Mouse (Mus musculus): ENCODE measurements at regions not wholly inside any gene's neighbourhood (a gene's known extent, or its start where the extent isn't known, plus 50 kb on each side); places are given as distances from the start of the nearest gene placed in this dataset.

DNA sequence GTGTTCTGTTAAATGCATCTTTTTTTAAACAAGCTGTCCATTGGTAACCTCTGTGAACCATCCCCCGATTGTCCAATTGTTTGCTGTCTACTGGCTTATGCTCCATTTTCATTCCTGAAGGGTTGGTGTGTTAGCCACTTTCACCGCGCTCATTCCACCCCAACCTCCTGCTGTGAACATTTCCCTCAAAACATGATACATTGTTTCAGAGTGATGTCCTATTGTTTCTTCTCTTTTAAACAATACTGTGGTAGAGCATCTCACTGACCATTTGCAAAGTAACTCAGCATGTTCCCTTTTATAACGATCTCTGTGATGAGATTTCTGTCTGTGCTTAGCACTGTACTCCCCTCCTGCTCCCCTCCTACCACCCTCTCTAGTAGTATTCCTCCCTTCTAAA, 240.1 kb downstream of the Irs2 start:
- Histone ChIP-seq H3K9ac (no peak overlapping the region), H3K4me3 (ENCODE audit: low read depth, low read length) (no peak overlapping the region), H3K27me3 (ENCODE audit: insufficient read depth, low read length) (no peaks in the 10 kb centered on the region), H3K27ac (ENCODE audit: low read depth) (no peak overlapping the region), H3K36me3 (ENCODE audit: insufficient read depth) (no peaks in the 10 kb centered on the region), H3K4me1 (ENCODE audit: insufficient read depth) (no peaks in the 10 kb centered on the region), H3K4me2 (no peak overlapping the region), H3K9me3 (ENCODE audit: low read depth, low read length) (no peaks in the 10 kb centered on the region)
- WGBS = 81% methylated on average over 4 of the region's 4 CpGs
- TF ChIP-seq CTCF (IDR thresholded peaks at IDR 0.05; ENCODE audit: low read depth) = no peak
- ATAC-seq (ENCODE audit: insufficient read depth) = no peak
- DNase-seq = no peak

DNA sequence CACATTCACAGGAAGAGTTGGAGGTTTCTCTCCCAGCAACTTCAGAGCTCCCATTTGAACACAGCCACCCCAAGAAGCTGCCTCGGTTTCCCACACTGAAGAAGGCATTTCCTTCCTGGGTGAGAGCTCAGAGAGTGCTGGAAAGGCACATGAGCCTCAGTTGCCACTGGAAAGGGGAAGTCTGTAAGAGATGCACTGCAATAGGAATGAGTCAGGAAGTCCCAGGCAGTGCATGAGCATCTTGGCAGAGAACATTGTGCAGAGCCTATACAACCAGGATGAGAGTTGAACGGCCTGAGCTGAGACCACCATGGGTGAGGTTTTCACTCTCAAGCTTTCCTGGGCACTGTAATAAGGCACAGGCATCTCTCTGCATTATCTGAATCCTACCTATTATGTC, 244.4 kb downstream of the Irs2 start:
- no peaks in the 10 kb centered on the region for H3K36me3 ChIP-seq (ENCODE audit: insufficient read depth)
- no peak overlapping the region for H3K4me3 ChIP-seq (ENCODE audit: low read depth, low read length)
- no peak overlapping the region for H3K27ac ChIP-seq (ENCODE audit: low read depth)
- H3K27me3 ChIP-seq (ENCODE audit: insufficient read depth, low read length) = no peaks in the 10 kb centered on the region
- no peak for TF ChIP-seq CTCF (IDR thresholded peaks at IDR 0.05; ENCODE audit: low read depth)
- peaks cover 9% of the 10 kb centered on the region for H3K4me1 ChIP-seq (ENCODE audit: insufficient read depth)
- H3K9me3 ChIP-seq (ENCODE audit: low read depth, low read length) = no peaks in the 10 kb centered on the region
- WGBS = 76% methylated on average over 2 of the region's 2 CpGs
- no peak for ATAC-seq (ENCODE audit: insufficient read depth)
- H3K4me2 ChIP-seq = no peak overlapping the region
- DNase-seq = no peak
- no peak overlapping the region for H3K9ac ChIP-seq

DNA sequence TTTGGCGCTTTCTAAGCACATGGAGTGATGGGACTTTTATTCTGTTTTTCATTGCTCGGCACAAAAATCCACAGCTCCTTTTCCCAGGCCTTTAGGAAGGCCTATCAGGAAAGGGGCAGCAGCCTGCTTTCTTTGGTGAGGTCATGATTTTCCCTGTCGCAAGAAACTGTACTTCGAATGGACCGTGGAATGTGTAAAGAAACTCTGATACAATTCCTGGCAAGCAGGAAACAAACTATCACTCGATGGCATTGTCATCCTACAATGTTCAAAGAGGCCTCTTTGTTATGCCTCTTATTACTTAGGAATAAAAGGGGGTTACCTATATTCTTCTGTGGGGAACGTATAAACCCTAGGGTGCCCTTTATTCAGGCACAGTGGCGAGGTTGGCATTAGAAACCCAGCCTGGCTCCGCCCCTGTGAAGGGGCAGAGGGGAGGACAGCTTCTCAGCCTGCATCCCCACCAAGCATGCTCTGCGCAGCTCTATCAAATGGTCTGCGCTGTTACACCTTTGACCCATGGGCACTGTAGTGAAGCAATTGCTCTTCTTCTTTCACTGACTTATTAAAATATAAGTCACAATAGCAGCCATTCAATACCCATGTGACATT, 246.5 kb downstream of the Irs2 start:
- H3K36me3 ChIP-seq (ENCODE audit: insufficient read depth) = no peaks in the 10 kb centered on the region
- H3K27ac ChIP-seq (ENCODE audit: low read depth) = peak overlapping the region; percentile 75
- WGBS = 38% methylated on average over 11 of the region's 11 CpGs
- H3K9me3 ChIP-seq (ENCODE audit: low read depth, low read length) = no peaks in the 10 kb centered on the region
- H3K27me3 ChIP-seq (ENCODE audit: insufficient read depth, low read length) = no peaks in the 10 kb centered on the region
- TF ChIP-seq CTCF (IDR thresholded peaks at IDR 0.05; ENCODE audit: low read depth) = no peak
- H3K4me3 ChIP-seq (ENCODE audit: low read depth, low read length) = no peak overlapping the region
- no peak for DNase-seq
- ATAC-seq (ENCODE audit: insufficient read depth) = no peak; the same call in 1 of the 2 replicates
- H3K4me1 ChIP-seq (ENCODE audit: insufficient read depth) = peaks cover 9% of the 10 kb centered on the region
- no peak overlapping the region for H3K4me2 ChIP-seq
- no peak overlapping the region for H3K9ac ChIP-seq

DNA sequence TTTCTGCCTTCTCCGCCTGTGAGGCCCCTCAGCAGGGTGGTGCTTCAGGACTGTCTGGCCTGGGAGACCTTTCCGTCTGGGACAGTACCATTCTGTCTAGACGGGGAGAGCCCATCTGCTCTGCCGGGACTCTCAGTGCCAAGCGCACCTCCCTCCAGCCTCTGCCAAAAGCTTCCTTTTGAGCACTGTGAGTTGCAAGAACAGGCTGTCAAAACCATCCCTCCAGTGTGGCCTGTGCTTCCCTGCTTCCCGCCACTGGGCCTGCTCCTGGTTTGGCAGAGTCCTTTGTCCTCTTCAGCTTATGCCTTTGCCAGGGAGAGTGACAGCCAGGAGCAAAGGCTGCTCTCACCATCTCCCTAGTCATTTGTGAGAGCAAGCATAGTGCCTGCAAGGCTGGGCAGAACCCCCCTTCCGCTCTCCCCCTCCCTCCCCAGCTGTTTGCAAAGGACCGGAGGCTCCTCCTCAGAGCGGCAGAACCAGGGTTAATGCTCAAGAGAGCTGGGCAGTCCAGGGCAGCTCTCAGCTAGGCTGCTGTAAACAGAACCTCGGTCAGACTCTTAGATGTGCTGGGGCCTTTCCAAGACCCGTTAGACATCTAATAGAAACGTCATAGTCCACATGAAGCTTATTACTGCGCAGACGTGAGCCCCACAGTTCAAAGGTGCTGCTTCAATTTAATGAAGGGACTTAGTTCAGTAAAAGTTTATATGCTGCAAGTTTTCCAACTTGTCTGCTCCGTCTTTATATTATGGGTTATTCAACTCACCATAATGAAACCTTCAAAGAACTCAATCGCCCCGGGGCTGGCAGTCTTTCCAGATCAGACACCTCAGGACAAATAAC, 247.2 kb downstream of the Irs2 start:
- peak; percentile 97 for ATAC-seq (ENCODE audit: insufficient read depth)
- H3K4me3 ChIP-seq (ENCODE audit: low read depth, low read length) = no peak overlapping the region
- no peak for TF ChIP-seq CTCF (IDR thresholded peaks at IDR 0.05; ENCODE audit: low read depth)
- peaks cover 9% of the 10 kb centered on the region for H3K4me1 ChIP-seq (ENCODE audit: insufficient read depth)
- no peaks in the 10 kb centered on the region for H3K36me3 ChIP-seq (ENCODE audit: insufficient read depth)
- H3K27ac ChIP-seq (ENCODE audit: low read depth) = peak overlapping the region; percentile 75
- DNase-seq = peak; percentile 91
- H3K9me3 ChIP-seq (ENCODE audit: low read depth, low read length) = no peaks in the 10 kb centered on the region
- H3K9ac ChIP-seq = no peak overlapping the region; the same call in 1 of the 2 replicates
- H3K27me3 ChIP-seq (ENCODE audit: insufficient read depth, low read length) = no peaks in the 10 kb centered on the region
- WGBS = 4% methylated on average over 17 of the region's 17 CpGs
- H3K4me2 ChIP-seq = peak overlapping the region; percentile 20

DNA sequence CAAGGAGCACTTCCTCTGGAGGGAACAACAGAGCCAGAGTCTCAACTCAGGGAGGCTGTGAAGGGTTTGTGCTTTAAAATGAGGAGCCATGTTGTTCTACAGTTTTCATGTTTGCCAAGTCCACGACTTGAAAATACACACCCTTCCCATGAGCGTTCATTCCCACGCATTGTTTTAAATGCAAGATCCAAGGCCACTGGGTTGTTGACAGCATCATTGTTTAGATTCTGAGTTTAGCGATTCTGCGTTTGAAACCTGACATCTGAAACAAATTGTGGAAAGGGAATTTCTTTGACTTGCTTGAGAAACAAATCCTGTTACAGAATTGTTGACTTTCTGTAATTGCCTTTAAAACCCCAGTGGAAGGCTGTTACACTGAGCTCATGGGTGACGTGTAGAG, 248.0 kb downstream of the Irs2 start:
- DNase-seq (peak; percentile 49), ATAC-seq (ENCODE audit: insufficient read depth) (no peak)
- Histone ChIP-seq H3K36me3 (ENCODE audit: insufficient read depth) (no peaks in the 10 kb centered on the region), H3K9me3 (ENCODE audit: low read depth, low read length) (no peaks in the 10 kb centered on the region), H3K27me3 (ENCODE audit: insufficient read depth, low read length) (no peaks in the 10 kb centered on the region), H3K4me1 (ENCODE audit: insufficient read depth) (peaks cover 9% of the 10 kb centered on the region), H3K27ac (ENCODE audit: low read depth) (peak overlapping the region; percentile 75), H3K9ac (no peak overlapping the region), H3K4me2 (peak overlapping the region; percentile 20), H3K4me3 (ENCODE audit: low read depth, low read length) (no peak overlapping the region)
- TF ChIP-seq CTCF (IDR thresholded peaks at IDR 0.05; ENCODE audit: low read depth) = no peak
- 26% methylated on average over 6 of the region's 6 CpGs for WGBS

DNA sequence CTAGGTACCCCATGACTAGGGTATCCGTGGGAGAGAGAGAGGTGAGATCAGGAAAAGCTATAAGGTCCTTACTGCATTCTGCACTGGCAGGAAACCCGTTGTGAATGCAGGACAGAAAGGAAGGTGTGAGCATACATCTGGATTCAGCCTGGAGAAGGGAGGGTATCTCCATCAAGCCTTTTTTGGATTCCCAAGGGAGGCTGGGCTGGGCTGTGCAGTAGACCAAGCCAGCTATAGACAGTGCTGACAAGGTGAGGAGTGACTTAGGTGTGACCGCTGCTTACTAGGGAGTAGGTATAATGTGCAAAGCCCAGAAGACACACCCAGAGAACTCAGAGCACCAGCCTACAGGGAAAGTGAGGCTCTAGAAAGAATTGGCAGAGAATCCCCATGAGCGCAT, 250.1 kb downstream of the Irs2 start:
- no peaks in the 10 kb centered on the region for H3K36me3 ChIP-seq (ENCODE audit: insufficient read depth)
- no peak overlapping the region; the same call in 1 of the 2 replicates for H3K27ac ChIP-seq (ENCODE audit: low read depth)
- H3K9ac ChIP-seq = no peak overlapping the region
- no peaks in the 10 kb centered on the region for H3K27me3 ChIP-seq (ENCODE audit: insufficient read depth, low read length)
- peaks cover 9% of the 10 kb centered on the region for H3K4me1 ChIP-seq (ENCODE audit: insufficient read depth)
- no peak for TF ChIP-seq CTCF (IDR thresholded peaks at IDR 0.05; ENCODE audit: low read depth)
- WGBS = 75% methylated on average over 4 of the region's 4 CpGs
- no peak overlapping the region for H3K4me2 ChIP-seq
- H3K4me3 ChIP-seq (ENCODE audit: low read depth, low read length) = no peak overlapping the region
- no peak for DNase-seq
- no peak for ATAC-seq (ENCODE audit: insufficient read depth)
- no peaks in the 10 kb centered on the region for H3K9me3 ChIP-seq (ENCODE audit: low read depth, low read length)

DNA sequence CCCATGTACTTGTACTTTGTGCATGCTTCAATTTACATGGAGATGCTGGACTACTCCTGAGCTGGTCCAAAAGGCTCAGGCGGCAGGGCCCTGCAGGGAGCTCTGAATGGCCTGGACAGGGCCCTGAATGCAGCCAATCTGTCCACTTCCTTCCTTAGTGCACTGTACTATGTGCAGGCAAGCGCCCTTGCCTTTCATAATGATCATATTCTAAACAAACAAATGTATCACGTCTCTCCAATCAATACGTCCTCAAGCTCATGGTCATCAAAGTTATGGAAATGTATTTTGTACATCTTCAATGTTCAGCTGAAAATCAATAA, 253.3 kb downstream of the Irs2 start:
- Histone ChIP-seq H3K9ac (no peak overlapping the region), H3K4me2 (no peak overlapping the region), H3K36me3 (ENCODE audit: insufficient read depth) (no peaks in the 10 kb centered on the region), H3K9me3 (ENCODE audit: low read depth, low read length) (no peaks in the 10 kb centered on the region), H3K27ac (ENCODE audit: low read depth) (no peak overlapping the region), H3K4me1 (ENCODE audit: insufficient read depth) (peaks cover 4% of the 10 kb centered on the region; the same call in 1 of the 2 replicates), H3K4me3 (ENCODE audit: low read depth, low read length) (no peak overlapping the region), H3K27me3 (ENCODE audit: insufficient read depth, low read length) (no peaks in the 10 kb centered on the region)
- WGBS = 72% methylated on average over 4 of the region's 4 CpGs
- DNase-seq (no peak), ATAC-seq (ENCODE audit: insufficient read depth) (no peak)
- TF ChIP-seq CTCF (IDR thresholded peaks at IDR 0.05; ENCODE audit: low read depth) = no peak

Measured in lung, embryonic 14.5 days (tissue).